Mouse (Mus musculus) heart, adult 2 months (tissue): ENCODE data around the gene Ctrl.

Source experiments
- CTCF ChIP-seq: fragments of 200-600 bp; IDR thresholded peaks from 2 replicates; pipeline ENCODE4 v1.8.1; 2022; ENCODE audit warnings: antibody characterized with exemption, mild to moderate bottlenecking, moderate library complexity
- EP300 ChIP-seq: fragments of 200-500 bp; IDR thresholded peaks from 2 replicates; pipeline ENCODE4 v1.6.1; 2011; ENCODE audit warnings: low read depth, low read length, control low read depth; ENCODE audit not compliant: insufficient read depth
- POLR2A ChIP-seq: fragments of 200-500 bp; IDR thresholded peaks from 2 replicates; pipeline ENCODE4 v1.6.1; 2011; ENCODE audit warnings: mild to moderate bottlenecking, low read depth, low read length, control low read depth; ENCODE audit not compliant: insufficient read depth

- TF ChIP-seq CTCF (no peak), EP300 (no peak; the same call in 1 of the 2 replicates), POLR2A (no peak; the same call in 1 of the 2 replicates)
Observed at GRCm38 (mm10) chr8:105965266-105965904, 31.7 kb upstream of the Ctrl start.
